Mouse (Mus musculus) lung, adult 2 months (tissue): ENCODE data around the gene Stx1b. TPM values are rescaled to one million over a fixed set of nuclear protein-coding genes. Genes with fewer than 3 reads are reported as not detected.
A peak's percentile ranks its signal among the peaks of the same experiment; 100 is the strongest.

ENCODE experiments used
- DNase-seq: peaks from one replicate; pipeline ENCODE4 v3.0.0; 2022
- H3K4me1 ChIP-seq: fragments of 200-500 bp; 2 replicates; pipeline ENCODE4 v1.6.1; 2011; ENCODE audit warnings: low read length; ENCODE audit not compliant: control insufficient read depth, insufficient read depth
- H3K4me3 ChIP-seq: fragments of 200-500 bp; replicated peaks from 2 replicates; pipeline ENCODE3; 2011; ENCODE audit warnings: low read depth, mild to moderate bottlenecking, control low read depth, low read length; ENCODE audit errors: extremely low read depth
- CTCF ChIP-seq: fragments of 200-500 bp; IDR thresholded peaks from 2 replicates; pipeline ENCODE4 v1.5.1; 2011; ENCODE audit warnings: mild to moderate bottlenecking, low read length, control low read depth; ENCODE audit not compliant: insufficient read depth
- POLR2A ChIP-seq: fragments of 200-500 bp; IDR thresholded peaks from 2 replicates; pipeline ENCODE4 v1.6.1; 2011; ENCODE audit warnings: low read depth, mild to moderate bottlenecking, control low read depth, low read length, borderline replicate concordance; ENCODE audit errors: extremely low read depth
- WGBS: fragments of 180-500 bp; shearing (Covaris S2); methylation state at CpG from one replicate; pipeline ENCODE4 v1.1.7; 2018; 5-methylcytosine and 5-hydroxymethylcytosine counted together
- polyA plus RNA-seq: library from polyadenylated mRNA; depleted of rRNA; stranded (reverse); fragments of >200 nt; gene quantifications from 2 replicates; pipeline ENCODE4 v1.2.3, GENCODE M21; 2012

Gene Stx1b
- polyA plus RNA-seq, 1 experiment: 7.6 TPM

GRCm38 (mm10) chr7:127810650-127811049, 13.7 kb downstream of the Stx1b start:
- TF ChIP-seq CTCF: no peak
- TF ChIP-seq POLR2A: no peak
- DNase-seq: no peak
- no peaks in the 10 kb centered on the region; the same call in 1 of the 2 replicates for H3K4me1 ChIP-seq
- H3K4me3 ChIP-seq: no peak overlapping the region
- 80% methylated on average over 10 of the region's 10 CpGs for WGBS

- no peak for DNase-seq
- no peak for TF ChIP-seq CTCF
- no peak for TF ChIP-seq POLR2A
- 88% methylated on average over 1 of the region's 1 CpGs for WGBS
- no peak overlapping the region for H3K4me3 ChIP-seq
- H3K4me1 ChIP-seq: no peaks in the 10 kb centered on the region; the same call in 1 of the 2 replicates
Observed at GRCm38 (mm10) chr7:127809846-127810245, 14.5 kb downstream of the Stx1b start.

GRCm38 (mm10) chr7:127808821-127809220, 15.5 kb downstream of the Stx1b start:
- DNase-seq: no peak
- Histone ChIP-seq H3K4me3 (no peak overlapping the region), H3K4me1 (no peaks in the 10 kb centered on the region)
- no peak for TF ChIP-seq CTCF
- TF ChIP-seq POLR2A: no peak
- WGBS: 69% methylated on average over 5 of the region's 5 CpGs

GRCm38 (mm10) chr7:127802313-127802712, 22.0 kb downstream of the Stx1b start:
- WGBS: 89% methylated on average over 17 of the region's 17 CpGs
- Histone ChIP-seq H3K4me1 (peaks cover 6% of the 10 kb centered on the region), H3K4me3 (no peak overlapping the region)
- no peak for DNase-seq
- TF ChIP-seq CTCF (no peak), POLR2A (no peak)

- TF ChIP-seq POLR2A: no peak
- no peak for TF ChIP-seq CTCF
- 77% methylated on average over 8 of the region's 8 CpGs for WGBS
- H3K4me3 ChIP-seq: peak overlapping the region; percentile 81
Observed at GRCm38 (mm10) chr7:127801010-127801621, 23.2 kb downstream of the Stx1b start.

GRCm38 (mm10) chr7:127800435-127801009, 23.8 kb downstream of the Stx1b start, which contains the start of gene Hsd3b7:
TSS of gene Hsd3b7 (plus strand) at chr7:127800604.
- DNase-seq: peak; percentile 92
- Histone ChIP-seq H3K4me1 (peaks cover 6% of the 10 kb centered on the region), H3K4me3 (peak within 1 kb of the TSS; percentile 81)
- whole genome bisulfite sequencing: 13% methylated on average over 6 of the region's 6 CpGs
- TF ChIP-seq CTCF (peak; percentile 81), POLR2A (peak; percentile 94; the same call in 1 of the 2 replicates)

More at GRCm38 (mm10) chr7:127801010-127801621, 23.2 kb downstream of the Stx1b start:
- H3K4me1 ChIP-seq: peaks cover 6% of the 10 kb centered on the region
- DNase-seq: no peak

GRCm38 (mm10) chr7:127799738-127800137, 24.6 kb downstream of the Stx1b start:
- no peak for DNase-seq
- 83% methylated on average over 1 of the region's 1 CpGs for WGBS
- peaks cover 6% of the 10 kb centered on the region for H3K4me1 ChIP-seq
- no peak for TF ChIP-seq POLR2A
- no peak for TF ChIP-seq CTCF
- H3K4me3 ChIP-seq: no peak overlapping the region

- no peak for DNase-seq
- 88% methylated on average over 13 of the region's 13 CpGs for WGBS
- TF ChIP-seq POLR2A (no peak), CTCF (no peak)
- peaks cover 6% of the 10 kb centered on the region for H3K4me1 ChIP-seq
- H3K4me3 ChIP-seq: no peak overlapping the region
Observed at GRCm38 (mm10) chr7:127799211-127799610, 25.1 kb downstream of the Stx1b start.

- 89% methylated on average over 4 of the region's 4 CpGs for WGBS
- H3K4me3 ChIP-seq: no peak overlapping the region
- DNase-seq: no peak
- H3K4me1 ChIP-seq: peaks cover 6% of the 10 kb centered on the region
- TF ChIP-seq POLR2A: no peak
- no peak for TF ChIP-seq CTCF
Observed at GRCm38 (mm10) chr7:127798591-127798990, 25.8 kb downstream of the Stx1b start.
